Mouse (Mus musculus) gastrocnemius, adult 8-10 months (tissue): ENCODE measurements around the gene Gpr107. TPM values are rescaled to one million over a fixed set of nuclear protein-coding genes. Genes with fewer than 3 reads are reported as not detected.

ENCODE experiments used
- DNase-seq, 2 experiments: peaks; one replicate each; pipeline ENCODE4 v3.0.0; 2022; ENCODE audit warnings: low spot score in 2 of 2
- total RNA-seq, 4 experiments: library from RNA; stranded (reverse); gene quantifications; 2 replicates each; pipeline ENCODE4 v1.2.4; 2022

Gpr107 gene
- total RNA-seq, 4 experiments from 2014 or later = 23.1 to 26.2 (median 24.2) TPM

DNA sequence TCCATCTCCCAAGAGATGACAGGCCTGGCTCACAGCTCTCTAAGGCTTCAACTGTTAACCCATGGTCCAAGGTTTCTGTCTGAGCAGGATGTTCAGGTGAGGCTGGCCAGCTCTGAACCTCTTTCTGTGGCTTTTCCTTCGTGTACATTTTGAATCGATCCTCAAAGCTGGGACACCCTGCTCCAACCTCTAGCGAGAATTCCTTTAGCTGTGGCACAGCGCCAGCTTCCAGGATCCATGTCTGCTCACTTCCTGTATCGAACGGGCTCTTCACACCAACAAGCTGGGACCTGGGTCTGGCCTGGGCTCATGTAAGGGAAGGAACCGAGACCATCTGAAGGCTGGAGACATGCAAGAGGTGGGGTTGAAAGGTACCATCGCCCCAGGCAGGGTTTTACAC is 92.1 kb downstream of the Gpr107 start:
- no peak for DNase-seq

DNA sequence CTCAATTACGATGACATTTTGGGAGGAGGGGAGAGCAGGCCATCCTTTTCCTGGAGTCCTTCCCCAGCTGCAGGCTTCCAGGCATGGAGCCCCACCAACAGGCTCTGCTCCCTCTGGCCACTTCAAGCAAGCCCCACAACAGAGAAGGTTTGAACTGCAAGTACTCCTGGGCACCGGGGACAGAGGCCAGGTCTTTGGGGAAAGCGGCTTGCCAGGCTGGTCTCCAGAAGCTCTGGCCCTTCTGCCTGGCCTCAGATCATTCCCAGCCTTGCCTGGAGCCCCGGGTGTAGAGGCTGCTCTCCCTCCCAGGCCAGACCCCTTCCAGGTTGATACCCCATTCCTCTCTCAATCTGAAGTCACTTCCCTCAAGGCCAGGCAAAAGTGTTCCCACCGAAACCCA is 92.9 kb downstream of the Gpr107 start:
- peak in 1 of 2 experiments; percentile 17 for DNase-seq

GRCm38 (mm10) chr2:31245491-31246141 is 93.5 kb downstream of the Gpr107 start, which contains the start of gene Ncs1:
Gene Ncs1, plus strand, starts transcription at chr2:31245823.
- DNase-seq = peak in 1 of 2 experiments; percentile 60

DNA sequence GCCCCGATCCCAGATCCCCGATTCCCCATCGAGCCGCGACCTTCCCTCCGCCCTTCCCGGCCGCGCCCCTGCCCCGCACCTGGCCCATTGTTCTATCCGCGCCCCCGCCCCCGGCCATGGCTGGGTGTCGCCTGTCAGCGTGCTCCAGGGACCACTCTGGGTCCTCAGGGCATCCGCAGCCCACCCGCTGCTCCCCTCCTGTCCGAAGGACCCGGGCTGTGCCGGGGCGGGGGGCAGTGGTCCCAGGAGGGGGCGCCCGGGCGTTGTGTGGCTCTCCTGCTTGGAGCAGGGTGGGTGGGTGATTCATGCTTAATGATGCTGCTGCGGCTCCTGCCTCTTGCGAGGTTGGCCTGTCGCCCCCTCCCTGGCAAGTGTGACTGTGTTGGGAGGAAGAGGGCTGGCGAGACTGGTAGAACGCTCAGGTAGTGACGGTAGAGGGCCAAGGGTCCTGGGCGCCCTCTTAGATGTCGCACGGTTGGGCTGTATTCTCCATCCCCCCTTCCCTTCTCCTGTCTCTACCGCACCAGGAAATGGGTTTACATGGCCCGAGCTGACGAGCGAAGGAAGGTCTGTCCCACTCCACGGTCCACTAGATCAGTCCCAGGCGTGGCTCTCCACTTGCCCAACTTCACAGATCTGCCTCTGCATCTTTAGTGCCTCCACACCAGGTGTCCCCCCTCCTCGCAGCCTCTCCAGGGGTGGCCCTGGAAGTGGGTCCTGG is 94.3 kb downstream of the Gpr107 start:
- DNase-seq = no peak

GRCm38 (mm10) chr2:31248856-31249255 is 96.7 kb downstream of the Gpr107 start:
- no peak for DNase-seq

DNA sequence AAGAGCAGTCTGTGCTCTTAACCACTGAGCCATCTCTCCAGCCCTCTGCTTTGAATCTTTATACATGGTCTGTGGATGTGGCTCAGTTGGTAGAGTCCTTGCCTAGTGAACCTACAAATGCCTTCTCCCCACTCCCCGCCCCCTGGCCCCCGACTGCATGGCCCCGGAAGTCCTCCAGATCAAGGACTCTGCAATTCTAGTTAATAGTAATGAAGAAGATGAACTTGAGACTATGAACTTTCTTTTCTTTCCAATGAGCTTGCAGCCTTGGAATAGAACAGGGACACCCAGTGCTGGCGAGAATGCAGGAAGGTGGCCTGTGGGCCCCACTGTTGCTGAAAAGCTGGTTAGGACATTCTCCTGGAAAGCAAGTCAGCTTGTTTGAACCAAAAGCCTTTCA is 100.1 kb downstream of the Gpr107 start:
- DNase-seq = no peak

- DNase-seq = no peak
These were observed 101.3 kb downstream of the Gpr107 start for GRCm38 (mm10) chr2:31253463-31253862.

DNA sequence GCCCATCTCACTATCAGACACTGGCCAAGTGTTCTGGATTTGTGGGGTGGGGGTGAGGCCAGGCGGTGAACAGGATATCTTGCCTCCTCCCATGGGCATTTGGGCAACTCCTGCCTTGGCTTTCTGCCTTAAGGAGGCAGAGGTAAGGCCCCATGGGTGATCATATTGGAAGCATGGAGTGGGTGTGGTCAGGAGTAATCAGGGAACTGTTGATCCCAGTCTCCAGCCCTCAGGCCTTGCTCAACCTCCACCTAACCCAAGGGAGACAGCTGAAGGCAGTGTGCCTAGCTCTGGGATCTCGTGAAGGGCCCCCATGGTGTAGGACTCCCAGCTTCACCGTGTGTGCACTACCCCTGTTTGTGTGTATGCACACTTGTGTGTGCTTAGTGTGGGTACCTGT is 102.7 kb downstream of the Gpr107 start:
- no peak for DNase-seq

GRCm38 (mm10) chr2:31255952-31256938 is 104.1 kb downstream of the Gpr107 start:
- peak in 1 of 2 experiments; percentile 59 for DNase-seq

- DNase-seq = peak in 1 of 2 experiments; percentile 27
These were observed 105.0 kb downstream of the Gpr107 start for GRCm38 (mm10) chr2:31257096-31257495.

- peak; percentile 80 for DNase-seq
These were observed 106.7 kb downstream of the Gpr107 start for GRCm38 (mm10) chr2:31258609-31259366.

DNA sequence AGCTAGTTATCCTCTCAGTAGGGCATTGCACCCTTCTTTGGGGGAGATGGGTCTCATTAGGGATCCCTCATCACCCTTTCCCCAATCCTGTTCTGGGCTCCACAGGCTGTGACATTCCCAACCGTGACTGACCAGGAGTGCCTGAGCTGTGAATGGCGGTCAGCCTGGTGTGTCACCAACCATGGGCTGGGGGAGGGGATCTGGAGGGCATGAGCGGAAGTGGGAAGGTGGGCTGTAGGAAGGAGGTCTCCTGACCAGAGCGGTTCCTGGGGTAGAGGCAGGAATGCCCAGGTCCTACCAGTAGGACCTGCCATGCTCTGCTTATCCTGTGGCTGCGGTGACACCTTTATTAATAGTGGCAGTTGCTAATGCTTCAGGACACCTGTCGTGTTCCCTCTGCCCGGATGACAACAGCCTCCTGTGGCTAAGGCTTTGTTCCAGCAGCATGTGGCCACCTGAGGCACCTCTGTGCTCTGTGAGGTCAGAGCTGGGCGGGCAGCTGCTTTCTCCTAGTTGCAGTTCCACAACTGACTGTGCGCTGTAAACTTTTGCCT is 107.3 kb downstream of the Gpr107 start:
- DNase-seq = no peak

DNA sequence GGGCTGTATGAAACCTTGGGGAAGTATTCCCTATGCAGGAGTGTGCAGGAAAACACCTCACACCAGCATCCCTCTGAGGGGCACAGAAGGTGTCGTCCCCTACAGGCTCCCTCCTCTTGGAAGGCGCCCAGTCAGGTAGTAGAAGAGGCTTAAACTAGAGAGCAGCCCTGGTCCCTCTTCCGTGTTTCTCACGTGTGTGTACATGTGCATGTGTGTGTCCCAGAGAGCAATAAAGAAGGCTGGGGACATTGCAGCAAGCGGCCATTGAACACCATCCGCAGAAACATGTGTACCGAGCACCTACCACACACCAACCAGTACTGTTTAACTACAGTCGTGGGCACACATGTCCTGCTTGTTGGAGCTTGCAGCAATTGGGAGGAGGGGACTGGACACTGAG is 108.4 kb downstream of the Gpr107 start:
- DNase-seq = no peak

DNA sequence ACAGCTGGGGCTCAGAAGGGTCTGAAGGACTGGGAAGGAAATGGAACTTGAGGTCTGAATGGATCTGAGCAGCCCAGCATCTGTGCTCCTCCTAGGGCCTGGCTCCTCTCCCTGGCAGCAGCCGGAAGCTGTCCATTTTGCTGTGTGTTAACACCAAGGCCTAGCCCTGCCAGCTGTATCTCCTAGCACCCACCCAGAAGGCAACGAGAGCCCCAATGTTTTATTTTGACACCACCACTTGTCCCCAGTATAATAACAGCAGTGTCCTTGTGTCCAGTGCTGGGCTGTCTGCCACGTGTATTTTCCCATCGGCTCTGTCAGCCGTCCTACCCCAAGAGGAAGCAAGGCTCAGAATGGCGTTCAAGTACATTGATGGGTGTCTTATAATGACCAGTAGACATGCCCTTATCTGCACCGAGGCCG is 110.9 kb downstream of the Gpr107 start:
- DNase-seq = no peak

DNA sequence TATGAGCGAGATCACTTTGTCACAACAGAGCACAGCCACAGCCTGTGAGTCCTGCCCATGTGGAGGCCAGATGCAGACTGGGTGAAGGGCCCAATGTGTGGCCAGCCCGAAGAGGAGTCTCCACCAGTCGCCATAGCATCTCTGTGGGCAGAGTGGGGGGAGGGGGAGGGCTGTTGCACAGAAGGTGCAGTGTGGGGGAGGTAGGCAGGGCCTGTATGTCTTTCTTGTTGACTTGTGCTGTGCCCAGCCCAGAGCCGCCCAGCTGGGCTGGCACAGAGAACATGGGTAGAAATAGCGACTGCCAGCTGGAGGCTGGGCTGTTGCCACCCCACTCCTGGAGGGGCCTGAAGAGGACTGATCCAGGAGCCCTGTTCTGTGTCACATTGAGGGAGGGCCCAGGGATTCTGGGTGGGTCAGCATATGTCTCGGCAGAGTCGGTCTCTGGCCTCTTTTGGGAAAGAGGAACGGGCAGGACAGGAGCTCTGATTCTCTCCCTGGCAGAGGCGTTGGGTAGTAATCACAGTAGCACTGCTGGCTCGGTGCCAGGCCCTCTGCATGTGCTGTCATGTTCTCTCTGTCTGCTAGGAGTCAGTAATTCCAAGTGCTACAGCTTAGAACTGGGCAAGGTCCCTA is 111.7 kb downstream of the Gpr107 start:
- DNase-seq = peak; percentile 73 to 81

DNA sequence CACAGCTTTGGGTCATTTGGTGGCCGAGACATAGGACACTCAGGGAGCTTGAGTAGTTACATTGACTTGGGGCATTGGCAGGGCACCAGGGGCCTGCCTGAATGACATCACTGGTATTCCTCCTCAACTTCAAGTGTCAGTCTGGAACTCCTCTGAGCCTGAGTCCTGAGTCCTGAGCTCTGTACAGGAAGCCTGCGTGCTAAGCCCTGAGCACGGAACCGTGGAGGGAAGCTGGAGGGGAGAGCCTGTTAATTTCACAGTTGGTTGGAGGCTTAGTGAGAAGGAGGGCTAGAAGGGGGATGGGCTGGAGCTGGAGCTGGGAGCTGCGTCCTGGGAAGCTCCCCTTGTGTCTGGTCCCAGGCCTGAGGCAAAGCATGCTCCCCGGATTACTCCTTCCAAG is 115.3 kb downstream of the Gpr107 start:
- DNase-seq = no peak
